Mouse (Mus musculus): ENCODE measurements around the gene Med13l. TPM values are rescaled to one million over a fixed set of nuclear protein-coding genes. Genes with fewer than 3 reads are reported as not detected.

The Med13l gene
- total and polyA plus RNA-seq, 3 experiments: 2.0 to 11.0 (median 10.1) TPM

DNA sequence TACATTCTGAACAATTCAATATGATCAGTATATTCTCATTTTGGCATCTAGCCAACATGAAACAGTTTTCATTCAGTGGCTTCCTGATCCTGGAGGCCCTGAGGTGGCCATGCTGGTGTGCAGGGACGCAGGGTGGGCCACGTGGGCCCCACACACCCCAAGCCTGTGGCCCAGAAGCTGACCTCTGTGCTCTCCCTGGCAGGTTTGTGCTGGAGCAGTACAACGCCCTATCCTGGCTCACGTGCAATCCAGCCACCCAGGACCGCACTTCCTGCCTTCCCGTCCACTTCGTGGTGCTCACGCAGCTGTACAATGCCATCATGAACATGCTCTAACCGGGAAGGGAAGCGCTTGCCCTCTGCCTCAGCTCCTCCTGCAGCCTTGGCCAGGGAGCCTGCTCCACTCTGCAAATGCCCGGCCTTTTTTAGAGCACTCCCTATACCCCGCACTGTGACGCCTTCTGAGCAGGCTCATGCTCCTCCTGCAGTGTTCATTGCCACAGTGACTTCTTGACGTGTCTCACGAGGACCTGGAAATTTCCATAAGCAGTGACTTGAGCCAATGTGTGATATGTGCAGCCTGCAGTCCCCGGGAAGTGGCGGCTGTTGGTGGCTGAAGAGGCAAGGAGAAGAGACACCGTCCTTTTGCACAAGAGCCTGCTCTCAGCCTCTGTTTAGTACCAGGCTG, 202.2 kb downstream of the Med13l start:
- no peak overlapping the region for H3K4me3 ChIP-seq (replicated peaks in 1 of 3; ENCODE audit: low read depth in 2 of 3, low read length in 2 of 3, poor library complexity in 1 of 3)
- no peaks in the 10 kb centered on the region for H3K79me2 ChIP-seq (replicated peaks; ENCODE audit: control insufficient read depth, extremely low read depth, insufficient read depth, poor library complexity, severe bottlenecking)
- H3K27ac ChIP-seq (ENCODE audit: insufficient read depth, low read depth): no peak overlapping the region
- in situ Hi-C loops (cut with MboI; ENCODE audit: low pct_ligation_motif_present, low pct_unique_long_range_greater_than_20kb, low sequenced_read_pairs): no loop called here
- DNase-seq (ENCODE audit: extremely low read depth): no peak
- no peak overlapping the region for H3K4me2 ChIP-seq (ENCODE audit: insufficient read depth, low read depth, poor library complexity, severe bottlenecking)
- H3K27me3 ChIP-seq (replicated peaks): no peaks in the 10 kb centered on the region
- H3K4me1 ChIP-seq (ENCODE audit: control insufficient read depth in 1 of 2, insufficient read depth in 2 of 2): peaks cover 0 to 12% of the 10 kb centered on the region in 2 experiments; a peak in 1 of 4 replicates
- peaks cover 48 to 74% of the 10 kb centered on the region in 2 experiments for H3K36me3 ChIP-seq (replicated peaks in 1 of 2; ENCODE audit: control insufficient read depth in 1 of 2, insufficient read depth in 1 of 2, low read length in 1 of 2)
- no peaks in the 10 kb centered on the region for H3K9me3 ChIP-seq (replicated peaks; ENCODE audit: low read length)
- dilution Hi-C loops (cut with MboI; ENCODE audit: extremely low pct_ligation_motif_present, extremely low pct_unique_long_range_greater_than_20kb, low sequenced_read_pairs): no loop called here
- no peak for TF ChIP-seq PAX5 (IDR thresholded peaks at IDR 0.05; ENCODE audit: low read length)
- no peak for TF ChIP-seq ETS1 (conservative IDR thresholded peaks at IDR 0.05; ENCODE audit: low read depth, low read length)
- no peak for TF ChIP-seq RCOR1 (conservative IDR thresholded peaks at IDR 0.05; ENCODE audit: low read depth, low read length)
- no peak for TF ChIP-seq UBTF (IDR thresholded peaks at IDR 0.05; ENCODE audit: low read depth, low read length)
- no peak for TF ChIP-seq IRF4 (IDR thresholded peaks at IDR 0.05; ENCODE audit: low read depth, low read length)
- TF ChIP-seq MYC (IDR thresholded peaks at IDR 0.05; ENCODE audit: low read depth, low read length): no peak
- TF ChIP-seq ZKSCAN1 (IDR thresholded peaks at IDR 0.05; ENCODE audit: borderline replicate concordance, low read depth, low read length): no peak
- no peak for TF ChIP-seq CTCF (conservative IDR thresholded peaks at IDR 0.05 in 1 of 2, IDR thresholded peaks at IDR 0.05 in 1 of 2; ENCODE audit: low read depth in 2 of 2, low read length in 2 of 2)
- TF ChIP-seq NELFE (IDR thresholded peaks at IDR 0.05; ENCODE audit: low read depth, low read length): no peak
- no peak for TF ChIP-seq KAT2A (IDR thresholded peaks at IDR 0.05; ENCODE audit: insufficient replicate concordance, low read length)
- no peak for TF ChIP-seq BHLHE40 (IDR thresholded peaks at IDR 0.05; ENCODE audit: low read depth, low read length)
- no peak overlapping the region for H3K9ac ChIP-seq (ENCODE audit: insufficient read depth, low read depth)

DNA sequence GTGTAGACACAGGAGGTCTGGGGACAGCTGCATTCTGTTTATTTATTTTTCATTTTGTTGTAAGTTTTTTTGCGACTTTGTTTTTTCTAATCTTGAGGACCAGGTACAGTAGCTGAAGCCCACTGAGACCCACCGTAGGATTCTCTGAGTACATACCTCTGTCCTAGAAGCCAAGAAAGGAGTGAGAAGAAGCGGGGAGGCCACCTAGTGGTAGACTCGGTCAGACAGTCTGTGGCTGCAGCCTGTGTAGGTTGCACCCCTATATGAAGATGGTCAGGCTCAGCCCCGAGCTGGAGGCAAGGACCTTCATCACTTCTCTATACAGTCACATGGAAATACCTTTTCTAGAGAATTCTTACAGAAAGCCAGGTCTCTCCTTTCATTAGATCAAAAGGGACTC, 202.9 kb downstream of the Med13l start:
- Histone ChIP-seq H3K27ac (ENCODE audit: insufficient read depth, low read depth) (no peak overlapping the region), H3K4me1 (ENCODE audit: control insufficient read depth in 1 of 2, insufficient read depth in 2 of 2) (peaks cover 0 to 12% of the 10 kb centered on the region in 2 experiments; a peak in 1 of 4 replicates), H3K9ac (ENCODE audit: insufficient read depth, low read depth) (no peak overlapping the region), H3K27me3 (replicated peaks) (no peaks in the 10 kb centered on the region), H3K36me3 (replicated peaks in 1 of 2; ENCODE audit: control insufficient read depth in 1 of 2, insufficient read depth in 1 of 2, low read length in 1 of 2) (peaks cover 45 to 67% of the 10 kb centered on the region in 2 experiments), H3K79me2 (replicated peaks; ENCODE audit: control insufficient read depth, extremely low read depth, insufficient read depth, poor library complexity, severe bottlenecking) (no peaks in the 10 kb centered on the region), H3K4me3 (replicated peaks in 1 of 3; ENCODE audit: low read depth in 2 of 3, low read length in 2 of 3, poor library complexity in 1 of 3) (no peak overlapping the region), H3K9me3 (replicated peaks; ENCODE audit: low read length) (no peaks in the 10 kb centered on the region), H3K4me2 (ENCODE audit: insufficient read depth, low read depth, poor library complexity, severe bottlenecking) (no peak overlapping the region)
- TF ChIP-seq MEF2A (IDR thresholded peaks at IDR 0.05; ENCODE audit: borderline replicate concordance, low read depth, low read length): no peak
- TF ChIP-seq SMC3 (IDR thresholded peaks at IDR 0.05; ENCODE audit: low read depth, low read length): peak; percentile 45
- no peak for TF ChIP-seq MAZ (IDR thresholded peaks at IDR 0.05; ENCODE audit: low read depth, low read length)
- TF ChIP-seq CTCF (conservative IDR thresholded peaks at IDR 0.05 in 1 of 2, IDR thresholded peaks at IDR 0.05 in 1 of 2; ENCODE audit: low read depth in 2 of 2, low read length in 2 of 2): peak; percentile 13 to 58; a peak in 3 of 4 replicates
- peak; percentile 50 for TF ChIP-seq RAD21 (IDR thresholded peaks at IDR 0.05; ENCODE audit: low read depth, low read length)
- no peak for DNase-seq (ENCODE audit: extremely low read depth)
- dilution Hi-C loops (cut with MboI; ENCODE audit: extremely low pct_ligation_motif_present, extremely low pct_unique_long_range_greater_than_20kb, low sequenced_read_pairs): no loop called here
- in situ Hi-C loops (cut with MboI; ENCODE audit: low pct_ligation_motif_present, low pct_unique_long_range_greater_than_20kb, low sequenced_read_pairs): no loop called here
